Mouse (Mus musculus): ENCODE results near the gene Fam221a. TPM values are rescaled to one million over a fixed set of nuclear protein-coding genes. Genes with fewer than 3 reads are reported as not detected.

Gene Fam221a
- polyA plus RNA-seq, 1 experiment: 3.6 TPM

- 84% methylated on average over 2 of the region's 2 CpGs for WGBS
- no peak overlapping the region for H3K4me3 ChIP-seq (ENCODE audit: low read depth, low read length)
- no peaks in the 10 kb centered on the region for H3K36me3 ChIP-seq (ENCODE audit: control insufficient read depth, insufficient read depth, low read length)
- TF ChIP-seq POLR2A (IDR thresholded peaks at IDR 0.05; ENCODE audit: low read depth, low read length) (no peak), CTCF (IDR thresholded peaks at IDR 0.05; ENCODE audit: extremely low read depth, insufficient read length, insufficient replicate concordance, low read depth, low read length) (no peak)
- no peaks in the 10 kb centered on the region for H3K27me3 ChIP-seq (ENCODE audit: control insufficient read depth, insufficient read depth, low read length)
- H3K4me1 ChIP-seq (ENCODE audit: control insufficient read depth, insufficient read depth, insufficient read length, low read length): no peaks in the 10 kb centered on the region
- no peak overlapping the region for H3K27ac ChIP-seq (ENCODE audit: insufficient read depth, low read depth, low read length)
These were observed 43.0 kb upstream of the Fam221a start for GRCm38 (mm10) chr6:49324528-49324927.

GRCm38 (mm10) chr6:49325294-49325693 lies 42.2 kb upstream of the Fam221a start:
- Histone ChIP-seq H3K27ac (ENCODE audit: insufficient read depth, low read depth, low read length) (no peak overlapping the region), H3K4me1 (ENCODE audit: control insufficient read depth, insufficient read depth, insufficient read length, low read length) (no peaks in the 10 kb centered on the region), H3K36me3 (ENCODE audit: control insufficient read depth, insufficient read depth, low read length) (no peaks in the 10 kb centered on the region), H3K4me3 (ENCODE audit: low read depth, low read length) (no peak overlapping the region), H3K27me3 (ENCODE audit: control insufficient read depth, insufficient read depth, low read length) (no peaks in the 10 kb centered on the region)
- no peak for TF ChIP-seq CTCF (IDR thresholded peaks at IDR 0.05; ENCODE audit: extremely low read depth, insufficient read length, insufficient replicate concordance, low read depth, low read length)
- TF ChIP-seq POLR2A (IDR thresholded peaks at IDR 0.05; ENCODE audit: low read depth, low read length): no peak
- 83% methylated on average over 1 of the region's 1 CpGs for WGBS

DNA sequence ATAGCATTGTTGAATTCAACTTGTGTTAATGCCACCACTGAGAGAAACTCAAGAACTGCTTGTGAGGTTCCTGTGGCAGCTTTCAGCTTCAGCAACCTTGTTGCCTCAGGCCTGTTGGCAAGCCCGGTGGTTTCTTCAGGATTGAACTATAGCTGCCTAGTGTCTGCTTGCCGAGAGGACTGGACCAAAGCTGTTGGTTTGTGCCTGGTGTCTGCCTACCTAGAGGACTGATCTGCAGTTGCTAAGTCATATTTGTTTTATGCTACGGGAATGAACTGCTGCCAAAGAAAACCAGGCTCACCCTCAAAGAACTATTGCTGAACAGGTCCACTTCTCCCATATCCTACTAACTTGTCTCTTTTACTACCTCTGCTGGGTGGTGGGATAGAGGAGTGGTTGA lies 40.7 kb upstream of the Fam221a start:
- H3K4me1 ChIP-seq (ENCODE audit: control insufficient read depth, insufficient read depth, insufficient read length, low read length): no peaks in the 10 kb centered on the region
- 86% methylated on average over 3 of the region's 3 CpGs for WGBS

GRCm38 (mm10) chr6:49331369-49332059 lies 36.0 kb upstream of the Fam221a start:
- TF ChIP-seq POLR2A (IDR thresholded peaks at IDR 0.05; ENCODE audit: low read depth, low read length) (no peak), CTCF (IDR thresholded peaks at IDR 0.05; ENCODE audit: extremely low read depth, insufficient read length, insufficient replicate concordance, low read depth, low read length) (no peak)
- WGBS: 62% methylated on average over 5 of the region's 5 CpGs

More for the DNA sequence above, 40.7 kb upstream of the Fam221a start:
- TF ChIP-seq CTCF (IDR thresholded peaks at IDR 0.05; ENCODE audit: extremely low read depth, insufficient read length, insufficient replicate concordance, low read depth, low read length) (no peak), POLR2A (IDR thresholded peaks at IDR 0.05; ENCODE audit: low read depth, low read length) (no peak)
- Histone ChIP-seq H3K27me3 (ENCODE audit: control insufficient read depth, insufficient read depth, low read length) (no peaks in the 10 kb centered on the region), H3K27ac (ENCODE audit: insufficient read depth, low read depth, low read length) (no peak overlapping the region), H3K4me3 (ENCODE audit: low read depth, low read length) (no peak overlapping the region), H3K36me3 (ENCODE audit: control insufficient read depth, insufficient read depth, low read length) (no peaks in the 10 kb centered on the region)

GRCm38 (mm10) chr6:49332060-49332370 lies 35.5 kb upstream of the Fam221a start:
- H3K4me3 ChIP-seq (ENCODE audit: low read depth, low read length): no peak overlapping the region
- 55% methylated on average over 13 of the region's 13 CpGs for WGBS

More at GRCm38 (mm10) chr6:49331369-49332059, 36.0 kb upstream of the Fam221a start:
- H3K27ac ChIP-seq (ENCODE audit: insufficient read depth, low read depth, low read length): no peak overlapping the region
- no peaks in the 10 kb centered on the region for H3K27me3 ChIP-seq (ENCODE audit: control insufficient read depth, insufficient read depth, low read length)
- H3K36me3 ChIP-seq (ENCODE audit: control insufficient read depth, insufficient read depth, low read length): no peaks in the 10 kb centered on the region
- no peak overlapping the region for H3K4me3 ChIP-seq (ENCODE audit: low read depth, low read length)
- H3K4me1 ChIP-seq (ENCODE audit: control insufficient read depth, insufficient read depth, insufficient read length, low read length): no peaks in the 10 kb centered on the region

GRCm38 (mm10) chr6:49338566-49338965 lies 29.0 kb upstream of the Fam221a start:
- WGBS: 60% methylated on average over 9 of the region's 9 CpGs
- no peaks in the 10 kb centered on the region for H3K36me3 ChIP-seq (ENCODE audit: control insufficient read depth, insufficient read depth, low read length)
- H3K27me3 ChIP-seq (ENCODE audit: control insufficient read depth, insufficient read depth, low read length): no peaks in the 10 kb centered on the region
- H3K27ac ChIP-seq (ENCODE audit: insufficient read depth, low read depth, low read length): no peak overlapping the region
- peaks cover 3% of the 10 kb centered on the region; the same call in 1 of the 2 replicates for H3K4me1 ChIP-seq (ENCODE audit: control insufficient read depth, insufficient read depth, insufficient read length, low read length)
- TF ChIP-seq POLR2A (IDR thresholded peaks at IDR 0.05; ENCODE audit: low read depth, low read length) (no peak), CTCF (IDR thresholded peaks at IDR 0.05; ENCODE audit: extremely low read depth, insufficient read length, insufficient replicate concordance, low read depth, low read length) (no peak)
- no peak overlapping the region for H3K4me3 ChIP-seq (ENCODE audit: low read depth, low read length)

More at GRCm38 (mm10) chr6:49332060-49332370, 35.5 kb upstream of the Fam221a start:
- no peak overlapping the region for H3K27ac ChIP-seq (ENCODE audit: insufficient read depth, low read depth, low read length)
- no peaks in the 10 kb centered on the region for H3K36me3 ChIP-seq (ENCODE audit: control insufficient read depth, insufficient read depth, low read length)
- TF ChIP-seq CTCF (IDR thresholded peaks at IDR 0.05; ENCODE audit: extremely low read depth, insufficient read length, insufficient replicate concordance, low read depth, low read length) (no peak), POLR2A (IDR thresholded peaks at IDR 0.05; ENCODE audit: low read depth, low read length) (no peak)
- no peaks in the 10 kb centered on the region for H3K4me1 ChIP-seq (ENCODE audit: control insufficient read depth, insufficient read depth, insufficient read length, low read length)
- no peaks in the 10 kb centered on the region for H3K27me3 ChIP-seq (ENCODE audit: control insufficient read depth, insufficient read depth, low read length)

GRCm38 (mm10) chr6:49339145-49339544 lies 28.4 kb upstream of the Fam221a start:
- Histone ChIP-seq H3K4me1 (ENCODE audit: control insufficient read depth, insufficient read depth, insufficient read length, low read length) (peaks cover 6% of the 10 kb centered on the region; the same call in 1 of the 2 replicates), H3K4me3 (ENCODE audit: low read depth, low read length) (no peak overlapping the region), H3K27me3 (ENCODE audit: control insufficient read depth, insufficient read depth, low read length) (no peaks in the 10 kb centered on the region), H3K27ac (ENCODE audit: insufficient read depth, low read depth, low read length) (no peak overlapping the region), H3K36me3 (ENCODE audit: control insufficient read depth, insufficient read depth, low read length) (no peaks in the 10 kb centered on the region)
- 61% methylated on average over 6 of the region's 6 CpGs for WGBS
- TF ChIP-seq CTCF (IDR thresholded peaks at IDR 0.05; ENCODE audit: extremely low read depth, insufficient read length, insufficient replicate concordance, low read depth, low read length) (no peak), POLR2A (IDR thresholded peaks at IDR 0.05; ENCODE audit: low read depth, low read length) (no peak)
